Mouse (Mus musculus) liver, embryonic 16.5 days (tissue): ENCODE measurements around the gene Cers6. TPM values are rescaled to one million over a fixed set of nuclear protein-coding genes. Genes with fewer than 3 reads are reported as not detected.

Experiments
- ATAC-seq: fragments of 200-750 bp; cut with Nextera tagmentation; 2 replicates; pipeline ENCODE4 v1.8.0; 2017; ENCODE audit warnings: low read depth, mild to moderate bottlenecking, moderate number of reproducible peaks, moderate library complexity
- H3K27ac ChIP-seq: fragments of 300-500 bp; sonication (generic); 2 replicates; pipeline ENCODE4 v1.5.1; 2014; ENCODE audit warnings: mild to moderate bottlenecking, low read length
- H3K27me3 ChIP-seq: fragments of 300-500 bp; sonication (generic); 2 replicates; pipeline ENCODE4 v1.6.1; 2014; ENCODE audit warnings: low read depth, low read length, mixed read lengths; ENCODE audit not compliant: control insufficient read depth, insufficient read depth
- H3K36me3 ChIP-seq: fragments of 300-500 bp; sonication (generic); 2 replicates; pipeline ENCODE4 v1.6.1; 2014; ENCODE audit warnings: mild to moderate bottlenecking; ENCODE audit not compliant: control insufficient read depth, insufficient read depth
- H3K4me1 ChIP-seq: fragments of 300-500 bp; sonication (generic); 2 replicates; pipeline ENCODE4 v1.6.1; 2014; ENCODE audit warnings: low read depth, low read length, mixed read lengths; ENCODE audit not compliant: control insufficient read depth
- H3K4me2 ChIP-seq: fragments of 300-500 bp; sonication (generic); 2 replicates; pipeline ENCODE4 v1.6.1; 2014; ENCODE audit warnings: low read depth, low read length, mixed read lengths
- H3K4me3 ChIP-seq: fragments of 300-500 bp; sonication (generic); 2 replicates; pipeline ENCODE4 v1.5.1; 2014; ENCODE audit warnings: low read depth, mild to moderate bottlenecking, low read length
- H3K9ac ChIP-seq: fragments of 300-500 bp; sonication (generic); 2 replicates; pipeline ENCODE4 v1.6.1; 2014; ENCODE audit warnings: low read depth, low read length
- H3K9me3 ChIP-seq: fragments of 300-500 bp; sonication (generic); replicated peaks from 2 replicates; pipeline ENCODE4 v1.6.1; 2016; ENCODE audit warnings: low read length; ENCODE audit not compliant: control insufficient read depth
- WGBS: fragments of 180-500 bp; shearing (Covaris S2); extraction: QIAGEN DNeasy Blood & Tissue Kit; methylation state at CpG from one replicate; pipeline ENCODE4 v1.1.7; 2014; ENCODE audit not compliant: insufficient replicate concordance; 5-methylcytosine and 5-hydroxymethylcytosine counted together
- polyA plus RNA-seq: library from polyadenylated mRNA; unstranded; fragments of >200 nt; fragmentation: Nextera tagmentation; extraction: Ambion mirVana; gene quantifications from 2 replicates; pipeline ENCODE4 v1.2.1, GENCODE M21; 2015

Gene Cers6
- polyA plus RNA-seq, 1 experiment from 2014 or later: 10.7 TPM

- WGBS: 66% methylated on average over 4 of the region's 4 CpGs
These were observed 98.3 kb downstream of the Cers6 start for GRCm38 (mm10) chr2:68959573-68959972.

GRCm38 (mm10) chr2:68960060-68960459, 98.8 kb downstream of the Cers6 start:
- Histone ChIP-seq H3K4me3 (no peak overlapping the region), H3K36me3 (no peaks in the 10 kb centered on the region), H3K27ac (no peak overlapping the region), H3K4me2 (no peak overlapping the region), H3K9ac (no peak overlapping the region), H3K4me1 (no peaks in the 10 kb centered on the region; the same call in 1 of the 2 replicates), H3K9me3 (no peaks in the 10 kb centered on the region), H3K27me3 (no peaks in the 10 kb centered on the region)
- WGBS: 66% methylated on average over 5 of the region's 5 CpGs
- no peak for ATAC-seq

More at GRCm38 (mm10) chr2:68959573-68959972, 98.3 kb downstream of the Cers6 start:
- Histone ChIP-seq H3K4me2 (no peak overlapping the region), H3K27ac (no peak overlapping the region), H3K4me3 (no peak overlapping the region), H3K36me3 (no peaks in the 10 kb centered on the region), H3K9ac (no peak overlapping the region), H3K4me1 (no peaks in the 10 kb centered on the region; the same call in 1 of the 2 replicates), H3K27me3 (no peaks in the 10 kb centered on the region), H3K9me3 (no peaks in the 10 kb centered on the region)
- ATAC-seq: no peak

- Histone ChIP-seq H3K9ac (no peak overlapping the region), H3K4me2 (no peak overlapping the region), H3K9me3 (no peaks in the 10 kb centered on the region), H3K4me1 (no peaks in the 10 kb centered on the region; the same call in 1 of the 2 replicates), H3K36me3 (no peaks in the 10 kb centered on the region), H3K27me3 (no peaks in the 10 kb centered on the region), H3K27ac (no peak overlapping the region), H3K4me3 (no peak overlapping the region)
- ATAC-seq: no peak
- 68% methylated on average over 10 of the region's 10 CpGs for WGBS
These were observed 99.4 kb downstream of the Cers6 start for GRCm38 (mm10) chr2:68960620-68961019.

- no peak overlapping the region for H3K4me2 ChIP-seq
- ATAC-seq: no peak
- no peak overlapping the region for H3K27ac ChIP-seq
- H3K4me1 ChIP-seq: no peaks in the 10 kb centered on the region
- H3K36me3 ChIP-seq: no peaks in the 10 kb centered on the region
- H3K9ac ChIP-seq: no peak overlapping the region
- no peak overlapping the region for H3K4me3 ChIP-seq
- H3K27me3 ChIP-seq: no peaks in the 10 kb centered on the region
- H3K9me3 ChIP-seq: no peaks in the 10 kb centered on the region
- WGBS: 48% methylated on average over 1 of the region's 1 CpGs
These were observed 105.1 kb downstream of the Cers6 start for GRCm38 (mm10) chr2:68966360-68966759.

GRCm38 (mm10) chr2:68968028-68968427, 106.8 kb downstream of the Cers6 start:
- H3K9me3 ChIP-seq: no peaks in the 10 kb centered on the region
- H3K9ac ChIP-seq: no peak overlapping the region
- H3K4me1 ChIP-seq: no peaks in the 10 kb centered on the region
- no peak overlapping the region for H3K27ac ChIP-seq
- H3K4me2 ChIP-seq: no peak overlapping the region
- no peak for ATAC-seq
- no peak overlapping the region for H3K4me3 ChIP-seq
- 63% methylated on average over 8 of the region's 8 CpGs for WGBS
- H3K27me3 ChIP-seq: no peaks in the 10 kb centered on the region
- H3K36me3 ChIP-seq: no peaks in the 10 kb centered on the region

GRCm38 (mm10) chr2:68971840-68972239, 110.6 kb downstream of the Cers6 start:
- no peak for ATAC-seq
- Histone ChIP-seq H3K9ac (no peak overlapping the region), H3K4me3 (no peak overlapping the region), H3K27ac (no peak overlapping the region), H3K4me2 (no peak overlapping the region), H3K27me3 (no peaks in the 10 kb centered on the region), H3K36me3 (no peaks in the 10 kb centered on the region), H3K9me3 (no peaks in the 10 kb centered on the region), H3K4me1 (no peaks in the 10 kb centered on the region; the same call in none of the 2 replicates)
- WGBS: 71% methylated on average over 5 of the region's 5 CpGs

- Histone ChIP-seq H3K4me2 (no peak overlapping the region), H3K27me3 (no peaks in the 10 kb centered on the region), H3K4me3 (no peak overlapping the region), H3K27ac (no peak overlapping the region), H3K4me1 (no peaks in the 10 kb centered on the region; the same call in none of the 2 replicates), H3K9ac (no peak overlapping the region), H3K36me3 (no peaks in the 10 kb centered on the region), H3K9me3 (no peaks in the 10 kb centered on the region)
- ATAC-seq: no peak
- 37% methylated on average over 2 of the region's 2 CpGs for WGBS
These were observed 112.5 kb downstream of the Cers6 start for GRCm38 (mm10) chr2:68973753-68974152.

GRCm38 (mm10) chr2:68975286-68975685, 114.0 kb downstream of the Cers6 start:
- no peak overlapping the region for H3K27ac ChIP-seq
- H3K9me3 ChIP-seq: no peaks in the 10 kb centered on the region
- H3K36me3 ChIP-seq: no peaks in the 10 kb centered on the region
- H3K4me1 ChIP-seq: no peaks in the 10 kb centered on the region; the same call in none of the 2 replicates
- H3K4me2 ChIP-seq: no peak overlapping the region
- H3K4me3 ChIP-seq: no peak overlapping the region
- no peak for ATAC-seq
- 65% methylated on average over 6 of the region's 6 CpGs for WGBS
- no peaks in the 10 kb centered on the region for H3K27me3 ChIP-seq
- no peak overlapping the region for H3K9ac ChIP-seq

GRCm38 (mm10) chr2:68975780-68976179, 114.5 kb downstream of the Cers6 start:
- H3K4me3 ChIP-seq: no peak overlapping the region
- H3K27ac ChIP-seq: no peak overlapping the region
- H3K9me3 ChIP-seq: no peaks in the 10 kb centered on the region
- ATAC-seq: no peak
- H3K4me2 ChIP-seq: no peak overlapping the region
- no peaks in the 10 kb centered on the region; the same call in none of the 2 replicates for H3K4me1 ChIP-seq
- no peaks in the 10 kb centered on the region for H3K36me3 ChIP-seq
- WGBS: 16% methylated on average over 6 of the region's 6 CpGs
- H3K27me3 ChIP-seq: no peaks in the 10 kb centered on the region
- H3K9ac ChIP-seq: no peak overlapping the region
